Mouse (Mus musculus): ENCODE measurements around the gene Ndufb3. TPM values are rescaled to one million over a fixed set of nuclear protein-coding genes. Genes with fewer than 3 reads are reported as not detected.
"Not testable (repeated sequence)": the region's sequence is repeated elsewhere in the genome, so short reads cannot be mapped to it uniquely, and the experiment has no call there.

Gene Ndufb3
- total RNA-seq, 2 experiments from 2014 or later, result 137 to 239 TPM

DNA sequence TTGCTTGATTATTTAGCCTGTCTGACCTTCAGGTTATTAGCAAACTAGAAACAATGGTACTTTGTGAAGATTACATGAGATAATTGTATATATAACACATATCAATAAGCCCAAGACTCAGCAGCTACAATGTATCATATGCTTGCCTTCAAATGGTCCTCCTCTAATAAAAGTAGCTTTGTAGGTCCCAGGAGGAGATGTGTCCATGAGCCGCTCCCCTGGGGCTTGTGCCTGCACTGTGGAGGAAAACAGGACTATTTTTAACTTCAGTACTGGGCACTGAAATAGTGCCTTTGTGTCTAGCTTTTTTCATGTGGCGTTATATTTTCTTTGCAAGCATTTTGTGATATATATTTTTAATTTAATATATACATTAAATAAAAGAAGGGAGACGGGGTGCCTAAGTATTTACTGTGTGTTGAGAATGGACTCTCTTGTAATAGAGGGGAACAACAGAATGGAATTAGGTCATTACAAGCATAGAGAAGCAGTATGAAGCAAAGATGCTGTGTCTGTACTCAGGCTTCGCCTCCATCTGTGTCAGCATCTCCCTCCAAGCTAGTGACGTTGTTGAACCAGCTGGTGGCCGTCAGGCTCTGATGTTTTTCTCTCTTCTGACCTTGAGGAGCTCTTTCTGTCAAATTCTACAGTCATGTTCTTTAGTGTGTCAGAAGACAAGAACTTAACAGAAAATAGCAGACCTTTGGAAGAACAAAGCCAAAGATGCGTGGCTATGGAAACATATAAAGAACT is 36.0 kb downstream of the Ndufb3 start:
- intact Hi-C loops (cut with DNase I), result no loop called here
- DNase-seq, result peak; percentile 30
- peak overlapping the region; percentile 74 for H3K27ac ChIP-seq
- no peak for TF ChIP-seq CTCF (IDR thresholded peaks at IDR 0.05)
- H3K4me3 ChIP-seq, result peak overlapping the region; percentile 44

DNA sequence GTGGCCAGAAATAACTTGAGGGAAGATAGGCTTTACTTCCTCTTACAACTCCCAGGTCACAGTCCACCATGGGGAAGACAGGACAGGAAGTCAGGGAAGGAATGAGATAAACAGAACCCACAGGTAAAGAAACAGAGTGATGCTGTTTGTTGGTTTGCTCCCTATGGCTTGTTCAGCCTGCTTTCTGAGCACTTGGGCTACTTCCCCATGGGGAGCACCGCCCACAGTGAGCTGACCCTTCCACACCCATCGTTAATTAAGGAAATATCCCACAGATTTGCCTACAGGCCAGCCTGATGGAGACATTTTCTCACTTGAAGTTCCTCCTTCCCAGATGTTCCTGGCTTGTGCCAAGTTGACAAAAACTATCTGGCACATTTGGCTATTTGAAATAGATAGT is 42.7 kb downstream of the Ndufb3 start:
- H3K27ac ChIP-seq; intact Hi-C loops (cut with DNase I); H3K4me3 ChIP-seq; DNase-seq: not testable (repeated sequence)

Other genes starting within 250 kb of the Ndufb3 start
- 10 to 100 TPM; 43.3 to 50.5 TPM for gene Bzw1, start 193.5 kb upstream of the Ndufb3 start, total RNA-seq (2021)
- 10 to 100 TPM; 46.4 to 52.1 TPM for gene Clk1, start 162.3 kb upstream of the Ndufb3 start, total RNA-seq (2021)
- gene Nif3l1, start 141.2 kb upstream of the Ndufb3 start, total RNA-seq (2021), result 1 to 10 TPM; 7.7 to 9.4 TPM
- gene Ppil3, start 140.9 kb upstream of the Ndufb3 start, total RNA-seq (2021), result 10 to 100 TPM; 13.6 to 13.9 TPM
- 10 to 100 TPM; 12.5 to 12.7 TPM for gene Orc2, start 81.3 kb upstream of the Ndufb3 start, total RNA-seq (2021)
- gene Fam126b, start 61 bp upstream of the Ndufb3 start, total RNA-seq (2021), result 10 to 100 TPM in 1 of 2 experiments, 1 to 10 TPM in 1; 7.8 to 14.2 TPM
- not detected for gene Als2cr12, start 109.6 kb downstream of the Ndufb3 start, total RNA-seq (2021)
- gene Cflar, start 125.1 kb downstream of the Ndufb3 start, total RNA-seq (2021), result 10 to 100 TPM; 38.8 to 58.6 TPM
- 1 to 10 TPM; 2.6 to 2.7 TPM for gene Casp8, start 209.0 kb downstream of the Ndufb3 start, total RNA-seq (2021)

Measured in gastrocnemius, adult 2 months (tissue).